Mouse (Mus musculus): ENCODE measurements around the gene Ak1. TPM values are rescaled to one million over a fixed set of nuclear protein-coding genes. Genes with fewer than 3 reads are reported as not detected.

Gene Ak1
- polyA plus RNA-seq, 1 experiment from 2014 or later = 21.8 TPM

DNA sequence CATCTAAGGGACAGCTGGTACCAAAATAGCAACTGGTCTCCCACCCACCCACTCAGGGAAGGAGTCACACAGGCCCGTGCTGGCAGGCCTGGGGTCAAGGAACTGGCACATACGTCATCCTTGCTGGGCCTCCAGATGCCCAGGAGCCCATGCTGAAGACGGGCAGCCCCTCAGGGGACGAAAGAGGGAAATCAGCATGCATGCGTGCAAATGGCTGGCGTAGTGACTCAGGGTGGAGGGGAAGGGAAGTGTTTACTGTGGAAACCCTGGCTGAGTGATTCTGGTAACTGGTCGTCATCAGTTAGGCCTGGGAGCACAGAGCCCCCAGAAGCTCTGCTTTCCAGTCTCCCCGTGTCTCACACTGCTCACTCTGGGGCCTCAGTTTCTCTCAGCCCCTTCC lies 43.8 kb downstream of the Ak1 start:
- 72% methylated on average over 8 of the region's 8 CpGs for WGBS
- ATAC-seq (ENCODE audit: low FRiP score, low TSS enrichment) = no peak
- H3K27me3 ChIP-seq (ENCODE audit: control insufficient read depth, insufficient read depth, low read length) = no peaks in the 10 kb centered on the region

GRCm38 (mm10) chr2:32665853-32666252 lies 44.3 kb downstream of the Ak1 start:
- DNase-seq (ENCODE audit: low spot score) (no peak), ATAC-seq (ENCODE audit: low FRiP score, low TSS enrichment) (no peak)
- H3K4me3 ChIP-seq (ENCODE audit: low read depth, low read length) = no peak overlapping the region
- 75% methylated on average over 6 of the region's 6 CpGs for WGBS
- no peaks in the 10 kb centered on the region for H3K36me3 ChIP-seq (ENCODE audit: control insufficient read depth, insufficient read depth, low read length)
- no peak overlapping the region for H3K9ac ChIP-seq (ENCODE audit: low read length)
- H3K4me2 ChIP-seq (replicated peaks; ENCODE audit: low read depth) = no peak overlapping the region
- no peaks in the 10 kb centered on the region for H3K9me3 ChIP-seq (ENCODE audit: control insufficient read depth, low read length)
- peaks cover 4% of the 10 kb centered on the region for H3K4me1 ChIP-seq (replicated peaks; ENCODE audit: control insufficient read depth, insufficient read depth)
- TF ChIP-seq CTCF (IDR thresholded peaks at IDR 0.05; ENCODE audit: low read depth) = no peak
- no peak for TF ChIP-seq EP300 (optimal IDR thresholded peaks at IDR 0.05)
- H3K27ac ChIP-seq (replicated peaks) = no peak overlapping the region
- H3K27me3 ChIP-seq (ENCODE audit: control insufficient read depth, insufficient read depth, low read length) = no peaks in the 10 kb centered on the region

More for the DNA sequence above, 43.8 kb downstream of the Ak1 start:
- no peak overlapping the region for H3K4me2 ChIP-seq (replicated peaks; ENCODE audit: low read depth)
- no peak overlapping the region for H3K9ac ChIP-seq (ENCODE audit: low read length)
- no peak overlapping the region for H3K4me3 ChIP-seq (ENCODE audit: low read depth, low read length)
- H3K36me3 ChIP-seq (ENCODE audit: control insufficient read depth, insufficient read depth, low read length) = no peaks in the 10 kb centered on the region
- DNase-seq (ENCODE audit: low spot score) = peak; percentile 13
- H3K27ac ChIP-seq (replicated peaks) = no peak overlapping the region
- peaks cover 4% of the 10 kb centered on the region for H3K4me1 ChIP-seq (replicated peaks; ENCODE audit: control insufficient read depth, insufficient read depth)
- no peak for TF ChIP-seq CTCF (IDR thresholded peaks at IDR 0.05; ENCODE audit: low read depth)
- TF ChIP-seq EP300 (optimal IDR thresholded peaks at IDR 0.05) = no peak
- no peaks in the 10 kb centered on the region for H3K9me3 ChIP-seq (ENCODE audit: control insufficient read depth, low read length)

DNA sequence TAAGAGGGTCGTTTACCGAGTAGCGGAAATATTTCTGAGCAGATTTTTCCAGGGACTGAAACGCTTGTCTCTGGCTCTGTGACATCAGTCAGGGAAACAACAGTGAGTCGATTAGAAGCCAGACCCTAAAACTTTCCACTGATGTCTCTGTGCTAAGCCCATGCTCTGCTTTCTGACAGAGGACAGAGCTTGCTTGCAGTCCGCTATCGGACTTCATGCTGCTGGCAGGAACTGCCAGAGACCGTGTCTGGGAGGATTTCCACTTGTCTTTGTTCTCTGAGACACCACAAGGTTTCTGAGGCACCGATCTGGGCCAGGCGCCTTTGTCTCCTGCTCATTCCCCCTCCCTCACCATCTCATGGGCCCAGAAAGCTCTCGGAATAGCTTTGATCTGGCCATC lies 46.2 kb downstream of the Ak1 start:
- Histone ChIP-seq H3K9me3 (ENCODE audit: control insufficient read depth, low read length) (no peaks in the 10 kb centered on the region), H3K4me3 (ENCODE audit: low read depth, low read length) (no peak overlapping the region), H3K4me2 (replicated peaks; ENCODE audit: low read depth) (no peak overlapping the region), H3K36me3 (ENCODE audit: control insufficient read depth, insufficient read depth, low read length) (0 out of 2 replicates have a peak, but pooled peaks cover 3% of the 10 kb centered on the region), H3K9ac (ENCODE audit: low read length) (no peak overlapping the region), H3K27ac (replicated peaks) (no peak overlapping the region), H3K4me1 (replicated peaks; ENCODE audit: control insufficient read depth, insufficient read depth) (no peaks in the 10 kb centered on the region), H3K27me3 (ENCODE audit: control insufficient read depth, insufficient read depth, low read length) (no peaks in the 10 kb centered on the region)
- DNase-seq (ENCODE audit: low spot score) (no peak), ATAC-seq (ENCODE audit: low FRiP score, low TSS enrichment) (no peak)
- WGBS = 38% methylated on average over 11 of the region's 11 CpGs
- TF ChIP-seq EP300 (optimal IDR thresholded peaks at IDR 0.05) (no peak), CTCF (IDR thresholded peaks at IDR 0.05; ENCODE audit: low read depth) (no peak)

DNA sequence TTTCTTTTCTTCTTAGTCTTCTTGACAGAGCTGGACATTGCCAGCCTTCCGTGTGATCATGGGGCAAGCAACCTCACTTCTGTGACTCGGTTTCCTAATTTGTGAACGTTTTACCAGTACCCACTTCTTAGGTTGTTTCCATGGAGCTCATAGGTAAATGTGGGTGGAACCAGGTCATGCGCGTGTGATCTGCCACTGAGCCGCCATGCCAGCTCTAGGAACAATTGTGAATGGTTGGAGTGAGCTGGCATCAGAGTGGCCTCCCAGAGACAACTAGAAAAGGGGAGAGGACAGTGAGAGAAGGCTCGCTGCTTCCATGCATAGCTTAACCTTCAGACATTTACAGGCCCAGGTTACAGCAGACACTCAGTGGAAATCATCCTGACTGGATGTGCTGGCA lies 46.6 kb downstream of the Ak1 start:
- 0 out of 2 replicates have a peak, but pooled peaks cover 3% of the 10 kb centered on the region for H3K36me3 ChIP-seq (ENCODE audit: control insufficient read depth, insufficient read depth, low read length)
- no peak for ATAC-seq (ENCODE audit: low FRiP score, low TSS enrichment)

DNA sequence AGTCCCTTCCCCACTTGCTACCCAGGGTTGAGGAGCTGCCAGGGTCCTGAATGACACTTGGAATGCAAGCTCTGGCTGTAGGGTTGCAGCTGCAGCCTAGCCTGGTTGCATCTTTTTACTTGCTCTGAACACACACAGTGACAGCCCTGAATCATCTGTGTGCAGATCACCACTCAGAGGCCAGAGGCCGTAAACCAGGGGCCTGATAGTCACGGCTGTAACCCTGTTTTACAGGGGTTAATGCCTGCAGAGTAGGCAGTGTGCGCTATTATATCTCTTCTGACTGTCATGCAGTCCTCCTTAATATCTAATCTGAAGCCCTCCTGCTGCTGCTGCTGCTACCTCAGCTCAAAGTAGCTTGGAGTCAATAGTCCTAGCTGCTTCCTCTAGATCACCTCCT lies 48.3 kb downstream of the Ak1 start:
- DNase-seq (ENCODE audit: low spot score) = no peak
- 74% methylated on average over 3 of the region's 3 CpGs for WGBS
- TF ChIP-seq CTCF (IDR thresholded peaks at IDR 0.05; ENCODE audit: low read depth) = no peak
- no peak for TF ChIP-seq EP300 (optimal IDR thresholded peaks at IDR 0.05)

More for the DNA sequence above, 46.6 kb downstream of the Ak1 start:
- no peaks in the 10 kb centered on the region for H3K4me1 ChIP-seq (replicated peaks; ENCODE audit: control insufficient read depth, insufficient read depth)
- H3K9me3 ChIP-seq (ENCODE audit: control insufficient read depth, low read length) = no peaks in the 10 kb centered on the region
- H3K4me3 ChIP-seq (ENCODE audit: low read depth, low read length) = no peak overlapping the region
- no peak for TF ChIP-seq EP300 (optimal IDR thresholded peaks at IDR 0.05)
- TF ChIP-seq CTCF (IDR thresholded peaks at IDR 0.05; ENCODE audit: low read depth) = no peak
- no peak overlapping the region; the same call in 1 of the 2 replicates for H3K27ac ChIP-seq (replicated peaks)
- no peak for DNase-seq (ENCODE audit: low spot score)
- no peak overlapping the region for H3K4me2 ChIP-seq (replicated peaks; ENCODE audit: low read depth)
- 83% methylated on average over 7 of the region's 7 CpGs for WGBS
- no peak overlapping the region for H3K9ac ChIP-seq (ENCODE audit: low read length)
- H3K27me3 ChIP-seq (ENCODE audit: control insufficient read depth, insufficient read depth, low read length) = no peaks in the 10 kb centered on the region

DNA sequence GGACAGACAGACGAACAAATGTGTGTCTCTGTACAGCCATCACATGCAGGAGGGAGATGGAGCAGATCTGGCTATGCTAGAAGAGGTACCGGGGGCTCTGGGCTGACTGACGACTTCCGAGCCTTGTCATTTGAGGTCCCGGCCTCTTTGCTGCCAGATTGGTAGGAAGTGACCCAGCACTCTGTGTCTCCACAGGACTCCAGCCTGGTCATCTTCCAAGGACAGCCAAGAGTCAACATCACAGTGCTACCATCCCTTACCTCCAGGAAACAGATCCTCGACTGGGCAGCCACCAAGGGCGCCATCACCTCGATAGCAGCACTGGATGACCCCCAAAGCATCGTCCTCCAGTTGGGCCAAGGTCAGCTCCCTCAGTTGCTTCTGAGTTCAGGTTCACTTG lies 49.6 kb downstream of the Ak1 start:
- WGBS = 87% methylated on average over 9 of the region's 9 CpGs
- H3K36me3 ChIP-seq (ENCODE audit: control insufficient read depth, insufficient read depth, low read length) = 0 out of 2 replicates have a peak, but pooled peaks cover 7% of the 10 kb centered on the region
- no peak overlapping the region for H3K4me3 ChIP-seq (ENCODE audit: low read depth, low read length)
- no peak for ATAC-seq (ENCODE audit: low FRiP score, low TSS enrichment)
- H3K27ac ChIP-seq (replicated peaks) = no peak overlapping the region
- no peak for TF ChIP-seq EP300 (optimal IDR thresholded peaks at IDR 0.05)
- H3K9ac ChIP-seq (ENCODE audit: low read length) = no peak overlapping the region
- DNase-seq (ENCODE audit: low spot score) = no peak
- no peaks in the 10 kb centered on the region for H3K9me3 ChIP-seq (ENCODE audit: control insufficient read depth, low read length)
- no peaks in the 10 kb centered on the region for H3K4me1 ChIP-seq (replicated peaks; ENCODE audit: control insufficient read depth, insufficient read depth)
- no peak overlapping the region for H3K4me2 ChIP-seq (replicated peaks; ENCODE audit: low read depth)
- no peaks in the 10 kb centered on the region for H3K27me3 ChIP-seq (ENCODE audit: control insufficient read depth, insufficient read depth, low read length)

More for the DNA sequence above, 48.3 kb downstream of the Ak1 start:
- H3K4me1 ChIP-seq (replicated peaks; ENCODE audit: control insufficient read depth, insufficient read depth) = no peaks in the 10 kb centered on the region
- no peak overlapping the region for H3K4me3 ChIP-seq (ENCODE audit: low read depth, low read length)
- H3K9me3 ChIP-seq (ENCODE audit: control insufficient read depth, low read length) = no peaks in the 10 kb centered on the region
- ATAC-seq (ENCODE audit: low FRiP score, low TSS enrichment) = no peak
- no peak overlapping the region for H3K4me2 ChIP-seq (replicated peaks; ENCODE audit: low read depth)
- no peaks in the 10 kb centered on the region for H3K27me3 ChIP-seq (ENCODE audit: control insufficient read depth, insufficient read depth, low read length)
- no peak overlapping the region for H3K27ac ChIP-seq (replicated peaks)
- H3K9ac ChIP-seq (ENCODE audit: low read length) = no peak overlapping the region
- H3K36me3 ChIP-seq (ENCODE audit: control insufficient read depth, insufficient read depth, low read length) = 0 out of 2 replicates have a peak, but pooled peaks cover 7% of the 10 kb centered on the region
